Mouse (Mus musculus): ENCODE measurements at regions not wholly inside any gene's neighbourhood (a gene's known extent, or its start where the extent isn't known, plus 50 kb on each side); places are given as distances from the start of the nearest gene placed in this dataset.
"Not testable (repeated sequence)": the region's sequence is repeated elsewhere in the genome, so short reads cannot be mapped to it uniquely, and the experiment has no call there.

- DNase-seq (ENCODE audit: low read depth) = no peak
These were observed 329.3 kb upstream of the 3110018I06Rik start for GRCm38 (mm10) chr12:107159126-107159525.

- no peak for DNase-seq (ENCODE audit: low read depth)
These were observed 328.3 kb upstream of the 3110018I06Rik start for GRCm38 (mm10) chr12:107160137-107160536.

- no peak for DNase-seq (ENCODE audit: low read depth)
These were observed 327.8 kb upstream of the 3110018I06Rik start for GRCm38 (mm10) chr12:107160628-107161027.

GRCm38 (mm10) chr12:107170926-107171325 is 317.5 kb upstream of the 3110018I06Rik start:
- no peak for DNase-seq (ENCODE audit: low read depth)

- no peak for DNase-seq (ENCODE audit: low read depth)
These were observed 316.8 kb upstream of the 3110018I06Rik start for GRCm38 (mm10) chr12:107171676-107172075.

GRCm38 (mm10) chr12:107178676-107179075 is 309.8 kb upstream of the 3110018I06Rik start:
- no peak for DNase-seq (ENCODE audit: low read depth)

- no peak for DNase-seq (ENCODE audit: low read depth)
These were observed 307.9 kb upstream of the 3110018I06Rik start for GRCm38 (mm10) chr12:107180501-107180900.

GRCm38 (mm10) chr12:107181291-107181690 is 307.1 kb upstream of the 3110018I06Rik start:
- no peak for DNase-seq (ENCODE audit: low read depth)

- DNase-seq (ENCODE audit: low read depth) = no peak
These were observed 306.3 kb upstream of the 3110018I06Rik start for GRCm38 (mm10) chr12:107182091-107182655.

GRCm38 (mm10) chr12:107183283-107183682 is 305.1 kb upstream of the 3110018I06Rik start:
- DNase-seq (ENCODE audit: low read depth) = no peak

- DNase-seq (ENCODE audit: low read depth) = no peak
These were observed 304.0 kb upstream of the 3110018I06Rik start for GRCm38 (mm10) chr12:107184426-107184825.

- no peak for DNase-seq (ENCODE audit: low read depth)
These were observed 302.1 kb upstream of the 3110018I06Rik start for GRCm38 (mm10) chr12:107186361-107186760.

GRCm38 (mm10) chr12:107188055-107188454 is 300.4 kb upstream of the 3110018I06Rik start:
- no peak for DNase-seq (ENCODE audit: low read depth)

- no peak for DNase-seq (ENCODE audit: low read depth)
These were observed 289.9 kb upstream of the 3110018I06Rik start for GRCm38 (mm10) chr12:107198389-107199018.

GRCm38 (mm10) chr12:107200903-107201302 is 287.5 kb upstream of the 3110018I06Rik start:
- DNase-seq (ENCODE audit: low read depth) = no peak

GRCm38 (mm10) chr12:107208826-107209225 is 279.6 kb upstream of the 3110018I06Rik start:
- DNase-seq (ENCODE audit: low read depth) = not testable (repeated sequence)

GRCm38 (mm10) chr12:107212826-107213225 is 275.6 kb upstream of the 3110018I06Rik start:
- no peak for DNase-seq (ENCODE audit: low read depth)

GRCm38 (mm10) chr12:107216119-107216518 is 272.3 kb upstream of the 3110018I06Rik start:
- DNase-seq (ENCODE audit: low read depth) = no peak

- no peak for DNase-seq (ENCODE audit: low read depth)
These were observed 267.0 kb upstream of the 3110018I06Rik start for GRCm38 (mm10) chr12:107221276-107221970.

- DNase-seq (ENCODE audit: low read depth) = no peak
These were observed 266.3 kb upstream of the 3110018I06Rik start for GRCm38 (mm10) chr12:107222106-107222505.

- no peak for DNase-seq (ENCODE audit: low read depth)
These were observed 258.3 kb upstream of the 3110018I06Rik start for GRCm38 (mm10) chr12:107230097-107230496.

GRCm38 (mm10) chr12:107231629-107232028 is 256.8 kb upstream of the 3110018I06Rik start:
- DNase-seq (ENCODE audit: low read depth) = no peak
